Mouse (Mus musculus): ENCODE measurements around the gene Defb47. TPM values are rescaled to one million over a fixed set of nuclear protein-coding genes. Genes with fewer than 3 reads are reported as not detected.

Defb47 gene
- polyA plus RNA-seq, 1 experiment from 2014 or later: not detected

DNA sequence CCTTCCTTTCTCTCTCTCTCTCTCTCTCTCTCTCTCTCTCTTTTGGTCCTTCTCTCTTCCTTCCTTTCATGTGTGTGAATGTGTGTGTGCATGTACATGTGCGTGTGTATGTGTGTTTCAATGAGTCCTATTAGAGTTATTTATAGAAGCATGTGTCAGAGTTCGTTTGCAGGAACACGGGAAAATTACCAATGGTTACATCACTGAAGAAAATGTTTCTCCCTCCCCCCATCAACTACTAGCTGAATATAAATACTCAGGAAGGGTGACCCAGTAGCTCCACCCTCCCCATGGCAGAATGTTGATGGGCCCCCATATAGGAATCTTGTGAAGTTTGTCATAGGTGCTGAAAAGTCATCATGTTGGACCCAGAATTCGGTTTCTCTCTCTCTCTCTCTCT lies 15.2 kb downstream of the Defb47 start:
- H3K4me3 ChIP-seq: no peak overlapping the region
- H3K36me3 ChIP-seq: no peaks in the 10 kb centered on the region
- 81% methylated on average over 4 of the region's 4 CpGs for WGBS
- H3K27me3 ChIP-seq (ENCODE audit: insufficient read depth, poor library complexity, severe bottlenecking): peaks cover 18% of the 10 kb centered on the region
- DNase-seq (ENCODE audit: low spot score): no peak
- no peaks in the 10 kb centered on the region for H3K9me3 ChIP-seq
- no peaks in the 10 kb centered on the region for H3K4me1 ChIP-seq
- H3K27ac ChIP-seq: no peak overlapping the region

DNA sequence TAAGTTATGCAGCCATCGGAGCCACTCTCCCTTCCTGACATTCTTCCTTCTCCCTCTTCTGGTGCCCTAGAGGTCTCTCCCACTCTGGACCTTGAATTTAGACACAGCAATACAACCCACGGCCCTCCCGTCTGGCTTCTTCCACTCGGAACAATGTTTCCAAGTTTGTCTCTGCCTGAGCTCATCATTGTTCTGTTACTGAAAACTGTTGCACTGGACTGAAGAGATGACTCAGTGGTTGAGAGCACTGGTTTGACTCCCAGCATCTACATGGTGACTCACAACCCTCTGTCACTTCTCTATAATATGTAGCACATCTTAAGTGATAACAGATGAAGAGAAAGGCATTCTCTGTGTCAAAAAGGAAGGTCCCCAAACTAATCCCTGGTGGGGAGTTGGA lies 16.8 kb downstream of the Defb47 start:
- no peak for DNase-seq (ENCODE audit: low spot score)
- Histone ChIP-seq H3K36me3 (no peaks in the 10 kb centered on the region), H3K27me3 (ENCODE audit: insufficient read depth, poor library complexity, severe bottlenecking) (peaks cover 15% of the 10 kb centered on the region), H3K27ac (no peak overlapping the region), H3K4me3 (no peak overlapping the region), H3K4me1 (peaks cover 4% of the 10 kb centered on the region), H3K9me3 (no peaks in the 10 kb centered on the region)
- 74% methylated on average over 4 of the region's 4 CpGs for WGBS

DNA sequence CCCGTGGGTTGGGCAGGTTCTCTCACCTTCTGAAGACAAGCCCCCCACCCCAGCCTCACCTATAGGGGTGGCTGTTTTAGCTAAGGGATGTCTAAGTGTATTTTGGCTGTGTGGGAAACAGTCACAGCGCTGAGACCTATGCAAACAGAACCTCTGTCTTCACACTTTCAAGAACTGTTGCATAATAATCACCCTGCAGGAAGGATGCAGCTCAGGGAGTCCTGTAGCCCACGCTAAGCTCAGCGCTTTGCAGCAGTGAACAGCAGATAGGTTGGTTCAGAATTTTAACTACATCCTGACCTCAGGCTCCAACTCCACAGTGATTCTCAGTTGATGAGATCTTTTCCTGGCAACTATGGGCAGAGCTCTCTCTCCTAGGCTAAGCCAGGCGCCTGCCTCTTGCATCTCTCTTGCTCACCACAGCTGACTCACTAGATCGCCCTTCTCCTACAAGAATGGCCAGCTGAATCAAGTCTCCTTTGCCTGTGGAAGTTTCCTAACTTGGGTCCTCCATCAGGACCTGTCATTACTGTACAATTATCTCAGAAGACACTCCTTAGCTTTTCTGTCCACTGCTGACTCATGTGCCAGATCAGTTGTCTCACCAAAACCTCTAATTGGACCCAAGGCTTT lies 22.8 kb downstream of the Defb47 start:
- no peak for DNase-seq (ENCODE audit: low spot score)
- WGBS: 43% methylated on average over 6 of the region's 6 CpGs
- Histone ChIP-seq H3K27ac (no peak overlapping the region), H3K4me1 (peaks cover 20% of the 10 kb centered on the region), H3K9me3 (no peaks in the 10 kb centered on the region), H3K36me3 (no peaks in the 10 kb centered on the region), H3K27me3 (ENCODE audit: insufficient read depth, poor library complexity, severe bottlenecking) (peaks cover 25% of the 10 kb centered on the region), H3K4me3 (no peak overlapping the region)

DNA sequence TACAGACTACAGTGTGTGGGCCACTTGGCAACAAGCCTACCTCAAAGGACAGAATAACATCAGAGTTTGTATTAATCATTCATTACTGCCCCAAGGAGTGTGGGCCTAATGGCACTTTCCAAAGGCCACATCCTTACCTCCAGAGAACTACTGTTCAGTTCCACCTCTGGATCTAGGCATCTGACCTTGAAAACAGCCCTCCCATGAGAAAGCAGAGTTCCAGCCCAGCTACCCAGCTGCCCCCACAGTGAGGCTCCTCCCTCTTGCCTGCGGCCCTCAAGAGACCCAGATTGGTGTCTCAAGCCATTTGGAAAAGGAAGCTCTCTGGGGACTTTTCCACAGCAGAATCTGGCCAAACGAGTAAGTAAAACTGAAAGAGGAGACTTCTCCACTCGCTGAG lies 48.8 kb downstream of the Defb47 start, which contains the start of gene Defb42:
TSS of gene Defb42 (plus strand) at position 301 of the 400 bp plus-strand sequence.
- Histone ChIP-seq H3K4me1 (0 out of 2 replicates have a peak, but pooled peaks cover 3% of the 10 kb centered on the region), H3K27ac (no peak within 1 kb of the TSS), H3K9me3 (no peaks in the 10 kb centered on the region), H3K27me3 (ENCODE audit: insufficient read depth, poor library complexity, severe bottlenecking) (no peaks in the 10 kb centered on the region), H3K4me3 (no peak within 1 kb of the TSS), H3K36me3 (no peaks in the 10 kb centered on the region)
- no peak for DNase-seq (ENCODE audit: low spot score)
- 73% methylated on average over 3 of the region's 3 CpGs for WGBS

DNA sequence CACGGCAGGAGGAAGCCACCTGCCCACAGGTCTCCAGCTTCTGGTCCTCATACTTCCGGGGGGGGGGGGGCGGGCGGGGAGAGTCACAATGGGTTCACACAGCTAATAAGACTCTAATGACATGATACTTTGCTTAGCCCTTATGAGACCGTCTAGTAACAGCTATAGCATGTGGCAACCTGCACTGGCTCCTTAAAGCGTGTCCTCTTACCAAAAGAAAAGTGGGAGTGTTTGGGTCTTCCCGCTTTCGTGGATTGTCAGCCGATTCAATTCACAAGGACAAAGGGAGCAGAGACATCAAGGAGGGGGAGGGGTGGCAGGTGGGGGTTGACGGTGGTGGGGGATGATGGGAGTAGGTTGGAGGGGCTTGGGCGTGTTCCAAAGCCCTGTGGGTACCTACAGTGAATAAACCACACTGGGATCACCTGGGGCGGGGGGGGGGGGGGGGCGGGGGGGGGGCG lies 52.1 kb downstream of the Defb47 start, which contains the start of gene Defb30:
TSS of gene Defb30 (minus strand) at position 51 of the 461 bp plus-strand sequence.
- no peak within 1 kb of the TSS for H3K4me3 ChIP-seq
- H3K27me3 ChIP-seq (ENCODE audit: insufficient read depth, poor library complexity, severe bottlenecking): no peaks in the 10 kb centered on the region
- no peak within 1 kb of the TSS for H3K27ac ChIP-seq
- no peaks in the 10 kb centered on the region for H3K9me3 ChIP-seq
- 80% methylated on average over 13 of the region's 14 CpGs for WGBS
- H3K36me3 ChIP-seq: no peaks in the 10 kb centered on the region
- no peak for DNase-seq (ENCODE audit: low spot score)
- H3K4me1 ChIP-seq: peaks cover 16% of the 10 kb centered on the region

Other genes with a start within 250 kb of the Defb47 start
- gene Ints6, start 236.9 kb upstream of the Defb47 start, polyA plus RNA-seq (2016; fragmentation: Nextera tagmentation; extraction: Ambion mirVana): 18.1 and 26.5 TPM in 2 replicates
- 8.9 and 9.5 TPM in 2 replicates for gene Wdfy2, start 160.4 kb upstream of the Defb47 start, polyA plus RNA-seq (2016; fragmentation: Nextera tagmentation; extraction: Ambion mirVana)
- not detected in 2 replicates for gene Defb48, start 13.6 kb upstream of the Defb47 start, polyA plus RNA-seq (2016; fragmentation: Nextera tagmentation; extraction: Ambion mirVana)
- not detected in 2 replicates for gene Defb43, start 13.7 kb downstream of the Defb47 start, polyA plus RNA-seq (2016; fragmentation: Nextera tagmentation; extraction: Ambion mirVana)
- gene Defb42, start 48.9 kb downstream of the Defb47 start, polyA plus RNA-seq (2016; fragmentation: Nextera tagmentation; extraction: Ambion mirVana): 3.7 and 5.8 TPM in 2 replicates
- not detected in 2 replicates for gene Defb30, start 51.9 kb downstream of the Defb47 start, polyA plus RNA-seq (2016; fragmentation: Nextera tagmentation; extraction: Ambion mirVana)

Measured in heart, embryonic 10.5 days (tissue).